In genomic region chr5:34730255-34730654, GRCm38 (mm10) we compare ENCODE assay signal across 25 mouse cellular contexts. TPM values are rescaled to one million over a fixed set of nuclear protein-coding genes. Genes with fewer than 3 reads are reported as not detected.
DNase-seq lines count a peak whose midpoint lies in the region; ATAC-seq and TF ChIP-seq lines count a peak whose summit lies in the region.
"Had no signal": no experiment of that assay in that cellular context is flagged by ENCODE, and none has a peak within 500 bp of the region (broad histone marks: within the 10 kb centered on the region; RNA-seq: fewer than 3 reads in every experiment).

No protein-coding gene starts in this region.

- no peak overlapping the region; the same call in 1 of the 2 replicates for H3K4me2 ChIP-seq in liver, embryonic 14.5 days (ENCODE audit: low read depth)
- H3K4me2 ChIP-seq: embryonic facial prominence, embryonic 13.5 days; forebrain, embryonic 13.5 days; heart, embryonic 13.5 days; hindbrain, embryonic 15.5 days had no signal

- H3K4me1 ChIP-seq in MEL (ENCODE audit: control insufficient read depth in 1 of 2, insufficient read depth in 2 of 2, low read length in 2 of 2), result peaks cover 2 to 4% of the 10 kb centered on the region in 2 experiments; a peak in 1 of 4 replicates
- H3K4me1 ChIP-seq in liver, embryonic 14.5 days (replicated peaks; ENCODE audit: control insufficient read depth in 2 of 2, insufficient read depth in 2 of 2, low read length in 1 of 2), result peaks cover 9% of the 10 kb centered on the region in 2 experiments
- H3K4me1 ChIP-seq: embryonic facial prominence, embryonic 13.5 days; forebrain, embryonic 13.5 days; hindbrain, embryonic 15.5 days had no signal

- peaks cover 0 to 12% of the 10 kb centered on the region in 2 experiments; a peak in 2 of 4 replicates for H3K36me3 ChIP-seq in MEL (ENCODE audit: control insufficient read depth in 1 of 2, insufficient read depth in 2 of 2, low read length in 2 of 2)
- H3K36me3 ChIP-seq in liver, embryonic 14.5 days (replicated peaks; ENCODE audit: control insufficient read depth, insufficient read depth, low read depth), result no peaks in the 10 kb centered on the region
- H3K36me3 ChIP-seq: embryonic facial prominence, embryonic 13.5 days; G1E; heart, embryonic 13.5 days; hindbrain, embryonic 15.5 days had no signal

- TF ChIP-seq CTCF in MEL (IDR thresholded peaks at IDR 0.05 in 2 of 3, conservative IDR thresholded peaks at IDR 0.05 in 1 of 3; ENCODE audit: control insufficient read depth in 1 of 3, insufficient read depth in 1 of 3, low read depth in 2 of 3, low read length in 3 of 3, poor library complexity in 1 of 3, severe bottlenecking in 1 of 3), result no peak
- no peak for TF ChIP-seq CTCF in liver, embryonic 14.5 days (IDR thresholded peaks at IDR 0.05; ENCODE audit: low read depth)

- peaks cover 0 to 4% of the 10 kb centered on the region in 2 experiments; a peak in 2 of 4 replicates for H3K27me3 ChIP-seq in MEL (ENCODE audit: control insufficient read depth in 1 of 2, insufficient read depth in 2 of 2, low read length in 2 of 2)
- no peaks in the 10 kb centered on the region for H3K27me3 ChIP-seq in liver, embryonic 14.5 days (ENCODE audit: control insufficient read depth, insufficient read depth, low read length)
- H3K27me3 ChIP-seq: embryonic facial prominence, embryonic 13.5 days; forebrain, embryonic 13.5 days; heart, embryonic 13.5 days; hindbrain, embryonic 15.5 days; Patski had no signal

- 10% methylated on average over 1 of the region's 1 CpGs for WGBS in liver, embryonic 14.5 days (ENCODE audit: insufficient replicate concordance)

- no peak overlapping the region for H3K9ac ChIP-seq in MEL (ENCODE audit: control insufficient read depth, low read depth, low read length, poor library complexity, severe bottlenecking)
- H3K9ac ChIP-seq in liver, embryonic 14.5 days (replicated peaks), result no peak overlapping the region
- H3K9ac ChIP-seq: embryonic facial prominence, embryonic 13.5 days; forebrain, embryonic 13.5 days; heart, embryonic 13.5 days; hindbrain, embryonic 15.5 days had no signal

- H3K4me3 ChIP-seq in MEL (ENCODE audit: control insufficient read depth in 1 of 2, insufficient read depth in 1 of 2, low read depth in 2 of 2, low read length in 2 of 2), result no peak overlapping the region
- H3K4me3 ChIP-seq in liver, embryonic 14.5 days (ENCODE audit: insufficient read depth in 1 of 2, low read depth in 2 of 2, low read length in 2 of 2), result no peak overlapping the region
- H3K4me3 ChIP-seq: embryonic facial prominence, embryonic 13.5 days; forebrain, embryonic 13.5 days; gastrocnemius, adult 2 months; heart, embryonic 13.5 days; hindbrain, embryonic 15.5 days had no signal

- no peak overlapping the region for H3K27ac ChIP-seq in MEL (ENCODE audit: control insufficient read depth, low read depth, low read length)
- H3K27ac ChIP-seq in liver, embryonic 14.5 days, result no peak overlapping the region
- H3K27ac ChIP-seq: embryonic facial prominence, embryonic 13.5 days; forebrain, embryonic 13.5 days; gastrocnemius, adult 2 months; heart, embryonic 13.5 days; hindbrain, embryonic 15.5 days had no signal

- TF ChIP-seq RAD21 in MEL (IDR thresholded peaks at IDR 0.05; ENCODE audit: low read depth, low read length), result no peak

- DNase-seq in MEL (ENCODE audit: low read depth, low spot score) (peak; percentile 40), liver (peak; percentile 26)
- DNase-seq in liver, embryonic 14.5 days (ENCODE audit: low read depth in 3 of 3, low spot score in 3 of 3), result peak; percentile 17 to 41 (median 17)
- DNase-seq in right cerebral cortex, adult 2 months (ENCODE audit: low spot score in 2 of 2), result no peak
- no peak for DNase-seq in layer of hippocampus, adult 9-10 months (ENCODE audit: low spot score)
- DNase-seq in spleen, postnatal 10 days (ENCODE audit: low spot score in 2 of 2), result no peak
- DNase-seq: adrenal gland, adult 2 months; adrenal gland, postnatal 36 days; B cell, adult 2 months; cerebellum, adult 11-12 months; cerebellum, adult 9-11 months; cerebellum, postnatal 36 days; gastrocnemius, adult 2 months; gastrocnemius, postnatal 36 days; heart, adult 11 months; heart, postnatal 36 days had no signal

- peak; percentile 70 to 83 for TF ChIP-seq EP300 in MEL (IDR thresholded peaks at IDR 0.05; ENCODE audit: low read depth in 1 of 2, low read length in 2 of 2)
- peak; percentile 73 for TF ChIP-seq EP300 in liver, embryonic 14.5 days (IDR thresholded peaks at IDR 0.05; ENCODE audit: low read depth)

- no peaks in the 10 kb centered on the region for H3K79me2 ChIP-seq in MEL (ENCODE audit: control insufficient read depth, insufficient read depth, low read length, poor library complexity)

- ATAC-seq in liver, embryonic 14.5 days (ENCODE audit: insufficient read depth), result peak; percentile 69; the same call in 1 of the 2 replicates
- ATAC-seq in megakaryocyte progenitor cell, adult 5-6 weeks (replicated peaks; ENCODE audit: poor library complexity), result peak; percentile 50
- ATAC-seq: activated CD4-positive, CD25-positive, alpha-beta regulatory T cell, adult 4 months; CD4-positive, CD25-positive, alpha-beta regulatory T cell, adult 4 months; forebrain, embryonic 13.5 days; Patski had no signal

- TF ChIP-seq POLR2A in MEL (IDR thresholded peaks at IDR 0.05; ENCODE audit: control insufficient read depth in 1 of 2, insufficient read depth in 1 of 2, low read depth in 1 of 2, low read length in 2 of 2, poor library complexity in 1 of 2), result no peak

- no peaks in the 10 kb centered on the region for H3K9me3 ChIP-seq in MEL (replicated peaks; ENCODE audit: insufficient read depth, low read length)
- no peaks in the 10 kb centered on the region for H3K9me3 ChIP-seq in liver, embryonic 14.5 days (ENCODE audit: control insufficient read depth, low read length)
- H3K9me3 ChIP-seq: embryonic facial prominence, embryonic 13.5 days; forebrain, embryonic 13.5 days; G1E; heart, embryonic 13.5 days; hindbrain, embryonic 15.5 days had no signal

TF ChIP-seq in MEL, 35 proteins besides CTCF, POLR2A, EP300 and RAD21:
- TF ChIP-seq RCOR1 (IDR thresholded peaks at IDR 0.05; ENCODE audit: low read depth, low read length) (peak; percentile 32; the same call in 1 of the 2 replicates), GATA1 (IDR thresholded peaks at IDR 0.05; ENCODE audit: low read depth, low read length) (peak; percentile 90), MYC (IDR thresholded peaks at IDR 0.05; ENCODE audit: low read depth, low read length) (no peak), BHLHE40 (IDR thresholded peaks at IDR 0.05; ENCODE audit: borderline replicate concordance, low read depth, low read length) (no peak), NELFE (IDR thresholded peaks at IDR 0.05; ENCODE audit: low read depth, low read length) (no peak), USF1 (IDR thresholded peaks at IDR 0.05; ENCODE audit: low read depth, low read length) (no peak), ETS1 (IDR thresholded peaks at IDR 0.05; ENCODE audit: low read depth, low read length) (peak; percentile 50), E2F4 (IDR thresholded peaks at IDR 0.05; ENCODE audit: borderline replicate concordance, low read depth, low read length) (no peak), CHD1 (IDR thresholded peaks at IDR 0.05; ENCODE audit: low read depth, low read length) (no peak), USF2 (IDR thresholded peaks at IDR 0.05; ENCODE audit: borderline replicate concordance in 1 of 2, insufficient read depth in 1 of 2, low read depth in 1 of 2, low read length in 2 of 2) (no peak), TCF12 (IDR thresholded peaks at IDR 0.05; ENCODE audit: low read depth, low read length) (peak; percentile 83)

RNA-seq across cellular contexts. Expression of gene Htt, which starts 31.3 kb away (rescaled TPM):
- total RNA-seq in MEL (2012; rRNA removed), result 27.0 and 27.5 TPM in 2 replicates
- polyA plus RNA-seq in MEL (2012; ENCODE audit: insufficient read depth in 1 of 2, insufficient read length in 2 of 2, low read depth in 1 of 2, low replicate concordance in 2 of 2, missing spikeins in 1 of 2), result 10 to 100 TPM in 1 of 2 experiments, not detected in 1; 33.0 TPM
- polyA plus RNA-seq in liver, embryonic 14.5 days (2012; rRNA removed), result 5.9 and 6.3 TPM in 2 replicates
- 4.8 and 5.0 TPM in 2 replicates for polyA plus RNA-seq in liver, embryonic 14.5 days (2014; fragmentation: Nextera tagmentation; extraction: Ambion mirVana)
- 19.0 and 27.3 TPM in 2 replicates for total RNA-seq in megakaryocyte progenitor cell, adult 5-6 weeks (2015)
- 19.6 and 24.4 TPM in 2 replicates for total RNA-seq in megakaryocyte progenitor cell, adult 5-6 weeks (2017)

Comparison
In these comparisons a context has a peak if more than half of its experiments do, and no peak if none do; other contexts are left out.
1. DNase-seq: peak in MEL (single experiment), liver (single experiment) and liver, embryonic 14.5 days (3 of 3); none in right cerebral cortex, adult 2 months (0 of 2), layer of hippocampus, adult 9-10 months (single experiment) and spleen, postnatal 10 days (0 of 2).